Mouse (Mus musculus): ENCODE results near the gene Pdcd7. TPM values are rescaled to one million over a fixed set of nuclear protein-coding genes. Genes with fewer than 3 reads are reported as not detected.

Gene Pdcd7
- total and polyA plus RNA-seq, 3 experiments: 22.8 to 34.5 TPM; not detected in 1

- no peaks in the 10 kb centered on the region for H3K27me3 ChIP-seq (ENCODE audit: control insufficient read depth in 1 of 2, insufficient read depth in 2 of 2, low read length in 2 of 2)
- TF ChIP-seq E2F4 (IDR thresholded peaks at IDR 0.05; ENCODE audit: borderline replicate concordance, low read depth, low read length) (no peak), SMC3 (IDR thresholded peaks at IDR 0.05; ENCODE audit: low read depth, low read length) (no peak), UBTF (IDR thresholded peaks at IDR 0.05; ENCODE audit: borderline replicate concordance, insufficient read depth, low read depth, low read length) (no peak), MYC (IDR thresholded peaks at IDR 0.05; ENCODE audit: low read depth, low read length) (no peak), ZC3H11A (IDR thresholded peaks at IDR 0.05; ENCODE audit: low read depth, low read length) (no peak), EP300 (IDR thresholded peaks at IDR 0.05; ENCODE audit: low read depth in 1 of 2, low read length in 2 of 2) (no peak), POLR2AphosphoS5 (IDR thresholded peaks at IDR 0.05; ENCODE audit: borderline replicate concordance, low read depth, low read length) (no peak), MAFK (IDR thresholded peaks at IDR 0.05; ENCODE audit: borderline replicate concordance, low read depth, low read length) (no peak), CTCF (IDR thresholded peaks at IDR 0.05 in 2 of 3, conservative IDR thresholded peaks at IDR 0.05 in 1 of 3; ENCODE audit: control insufficient read depth in 1 of 3, insufficient read depth in 1 of 3, low read depth in 2 of 3, low read length in 3 of 3, poor library complexity in 1 of 3, severe bottlenecking in 1 of 3) (no peak), GABPA (IDR thresholded peaks at IDR 0.05; ENCODE audit: low read depth, low read length) (no peak), RAD21 (IDR thresholded peaks at IDR 0.05; ENCODE audit: low read depth, low read length) (no peak), POLR2AphosphoS2 (IDR thresholded peaks at IDR 0.05; ENCODE audit: low read length) (no peak), TBP (IDR thresholded peaks at IDR 0.05; ENCODE audit: low read depth, low read length) (no peak), JUND (IDR thresholded peaks at IDR 0.05; ENCODE audit: low read depth, low read length) (no peak), GATA1 (IDR thresholded peaks at IDR 0.05; ENCODE audit: low read depth, low read length) (no peak), ZMIZ1 (IDR thresholded peaks at IDR 0.05; ENCODE audit: low read depth, low read length) (no peak), NELFE (IDR thresholded peaks at IDR 0.05; ENCODE audit: low read depth, low read length) (no peak), HCFC1 (IDR thresholded peaks at IDR 0.05; ENCODE audit: low read depth, low read length) (no peak), BHLHE40 (IDR thresholded peaks at IDR 0.05; ENCODE audit: borderline replicate concordance, low read depth, low read length) (no peak)
- H3K9ac ChIP-seq (ENCODE audit: control insufficient read depth, low read depth, low read length, poor library complexity, severe bottlenecking): no peak overlapping the region
- DNase-seq (ENCODE audit: low read depth, low spot score): no peak
- no peak overlapping the region for H3K4me3 ChIP-seq (ENCODE audit: control insufficient read depth in 1 of 2, insufficient read depth in 1 of 2, low read depth in 2 of 2, low read length in 2 of 2)
- H3K27ac ChIP-seq (ENCODE audit: control insufficient read depth, low read depth, low read length): no peak overlapping the region
- no peaks in the 10 kb centered on the region for H3K79me2 ChIP-seq (ENCODE audit: control insufficient read depth, insufficient read depth, low read length, poor library complexity)
- no peaks in the 10 kb centered on the region for H3K9me3 ChIP-seq (replicated peaks; ENCODE audit: insufficient read depth, low read length)
- no peaks in the 10 kb centered on the region for H3K4me1 ChIP-seq (ENCODE audit: control insufficient read depth in 1 of 2, insufficient read depth in 2 of 2, low read length in 2 of 2)
- H3K36me3 ChIP-seq (ENCODE audit: control insufficient read depth in 1 of 2, insufficient read depth in 2 of 2, low read length in 2 of 2): no peaks in the 10 kb centered on the region
These were observed 40.7 kb downstream of the Pdcd7 start for GRCm38 (mm10) chr9:65386373-65387140.
